Mouse (Mus musculus): Measurements from ENCODE around the gene Ear2.
"Not testable (repeated sequence)": the region's sequence is repeated elsewhere in the genome, so short reads cannot be mapped to it uniquely, and the experiment has no call there.

Gene Ear2

GRCm38 (mm10) chr14:44102354-44102753 is at the start of gene Ear2:
Gene Ear2 (plus strand): TSS chr14:44102654.
- DNase-seq (ENCODE audit: low read depth): not testable (repeated sequence)

GRCm38 (mm10) chr14:44067879-44068278 is 34.6 kb upstream of the Ear2 start:
- peak; percentile 41 for DNase-seq (ENCODE audit: low read depth)

GRCm38 (mm10) chr14:44070595-44070994 is 31.9 kb upstream of the Ear2 start:
- not testable (repeated sequence) for DNase-seq (ENCODE audit: low read depth)

- not testable (repeated sequence) for DNase-seq (ENCODE audit: low read depth)
Measured at GRCm38 (mm10) chr14:44077785-44078341, 24.6 kb upstream of the Ear2 start.

- DNase-seq (ENCODE audit: low read depth): not testable (repeated sequence)
Measured at GRCm38 (mm10) chr14:44086588-44086987, 15.9 kb upstream of the Ear2 start.

GRCm38 (mm10) chr14:44087535-44087934 is 14.9 kb upstream of the Ear2 start:
- not testable (repeated sequence) for DNase-seq (ENCODE audit: low read depth)

- not testable (repeated sequence) for DNase-seq (ENCODE audit: low read depth)
Measured at GRCm38 (mm10) chr14:44091524-44091923, 10.9 kb upstream of the Ear2 start.

- DNase-seq (ENCODE audit: low read depth): not testable (repeated sequence)
Measured at GRCm38 (mm10) chr14:44094445-44094844, 8.0 kb upstream of the Ear2 start.

- DNase-seq (ENCODE audit: low read depth): not testable (repeated sequence)
Measured at GRCm38 (mm10) chr14:44100030-44100429, 2.4 kb upstream of the Ear2 start.

GRCm38 (mm10) chr14:44110981-44111380 is 8.5 kb downstream of the Ear2 start:
- DNase-seq (ENCODE audit: low read depth): no peak

- DNase-seq (ENCODE audit: low read depth): not testable (repeated sequence)
Measured at GRCm38 (mm10) chr14:44123551-44123950, 21.1 kb downstream of the Ear2 start, which contains the start of gene Gm3327. Gene Gm3327 (plus strand): TSS chr14:44123851.
